Mouse (Mus musculus) small intestine, adult 2 months (tissue): ENCODE data around the gene Cyp26a1. TPM values are rescaled to one million over a fixed set of nuclear protein-coding genes. Genes with fewer than 3 reads are reported as not detected.

Source experiments
- H3K27ac ChIP-seq: fragments of 200-500 bp; 2 replicates; pipeline ENCODE4 v1.5.1; 2012; ENCODE audit warnings: low read depth, low read length, control low read depth, inconsistent platforms; ENCODE audit not compliant: insufficient read depth
- H3K27me3 ChIP-seq: fragments of 200-500 bp; 2 replicates; pipeline ENCODE4 v1.6.1; 2012; ENCODE audit warnings: mild to moderate bottlenecking, moderate library complexity, low read length, inconsistent platforms; ENCODE audit not compliant: control insufficient read depth, insufficient read depth
- H3K36me3 ChIP-seq: fragments of 200-500 bp; 2 replicates; pipeline ENCODE4 v1.6.1; 2012; ENCODE audit warnings: mild to moderate bottlenecking, low read length, control low read depth, inconsistent platforms; ENCODE audit not compliant: control insufficient read depth, insufficient read depth
- H3K4me1 ChIP-seq: fragments of 200-500 bp; 2 replicates; pipeline ENCODE4 v1.6.1; 2012; ENCODE audit warnings: low read length, inconsistent platforms, mixed read lengths; ENCODE audit not compliant: control insufficient read depth, insufficient read depth, insufficient read length
- H3K4me3 ChIP-seq: fragments of 200-500 bp; 2 replicates; pipeline ENCODE4 v1.5.1; 2012; ENCODE audit warnings: low read depth, mild to moderate bottlenecking, control low read depth, inconsistent platforms, low read length, moderate library complexity
- CTCF ChIP-seq: fragments of 200-500 bp; IDR thresholded peaks from 2 replicates; pipeline ENCODE4 v1.5.1; 2012; ENCODE audit warnings: low read depth, mild to moderate bottlenecking, control low read depth, inconsistent platforms, low read length, moderate library complexity, mixed read lengths; ENCODE audit not compliant: insufficient replicate concordance, insufficient read length; ENCODE audit errors: extremely low read depth
- POLR2A ChIP-seq: fragments of 200-500 bp; IDR thresholded peaks from 2 replicates; pipeline ENCODE4 v1.6.1; 2012; ENCODE audit warnings: low read depth, mild to moderate bottlenecking, control low read depth, inconsistent platforms, low read length, moderate library complexity
- WGBS: fragments of 180-500 bp; shearing (Covaris S2); methylation state at CpG from one replicate; pipeline ENCODE4 v1.1.7; 2018; 5-methylcytosine and 5-hydroxymethylcytosine counted together
- polyA plus RNA-seq: library from polyadenylated mRNA; depleted of rRNA; stranded (reverse); fragments of >200 nt; gene quantifications from 2 replicates; pipeline ENCODE4 v1.2.3, GENCODE M21; 2012

Gene Cyp26a1
- polyA plus RNA-seq, 1 experiment, result 0.08 TPM

- 28% methylated on average over 9 of the region's 9 CpGs for WGBS
- Histone ChIP-seq H3K4me1 (no peaks in the 10 kb centered on the region), H3K27me3 (peaks cover 41% of the 10 kb centered on the region), H3K36me3 (no peaks in the 10 kb centered on the region), H3K27ac (no peak overlapping the region), H3K4me3 (no peak overlapping the region)
- TF ChIP-seq CTCF (no peak), POLR2A (no peak)
Measured at GRCm38 (mm10) chr19:37699711-37700110, 2.1 kb downstream of the Cyp26a1 start.

- H3K27ac ChIP-seq, result no peak overlapping the region
- 51% methylated on average over 21 of the region's 21 CpGs for WGBS
- no peaks in the 10 kb centered on the region for H3K36me3 ChIP-seq
- H3K27me3 ChIP-seq, result peaks cover 22% of the 10 kb centered on the region
- H3K4me3 ChIP-seq, result no peak overlapping the region
- TF ChIP-seq POLR2A, result no peak
- TF ChIP-seq CTCF, result no peak
- no peaks in the 10 kb centered on the region for H3K4me1 ChIP-seq
Measured at GRCm38 (mm10) chr19:37702377-37703076, 4.9 kb downstream of the Cyp26a1 start.

DNA sequence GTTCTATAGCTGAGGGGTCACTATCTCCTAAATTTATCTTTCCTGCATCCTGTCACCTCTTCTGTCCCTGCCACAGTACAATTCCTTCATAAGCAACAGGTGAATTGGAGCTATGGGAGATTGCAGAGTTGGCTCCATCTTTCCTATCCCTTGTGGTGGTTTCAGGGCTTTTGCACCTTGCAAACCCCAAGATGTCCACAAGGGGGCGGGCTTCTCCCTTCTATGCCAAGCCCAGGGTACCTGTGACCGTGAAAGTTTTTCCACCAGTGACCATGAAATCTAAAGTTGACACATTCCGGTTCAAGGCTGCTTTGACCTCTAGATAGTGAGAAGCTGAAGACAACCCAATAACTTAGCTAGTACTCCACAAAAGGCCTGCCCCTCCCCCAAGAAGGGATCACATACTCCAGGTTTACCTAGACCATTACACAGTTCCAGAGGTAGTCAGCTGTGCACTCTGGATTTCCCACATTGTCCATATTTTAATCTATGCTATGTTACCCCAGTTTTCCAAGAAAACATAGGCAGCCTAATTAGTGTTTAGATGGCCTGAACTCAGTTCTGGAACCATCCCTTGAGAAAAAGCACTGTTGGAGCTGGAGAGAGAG lies 6.4 kb downstream of the Cyp26a1 start:
- WGBS, result 5% methylated on average over 3 of the region's 3 CpGs
- no peak for TF ChIP-seq POLR2A
- TF ChIP-seq CTCF, result peak; percentile 85; the same call in 1 of the 2 replicates
- no peak overlapping the region for H3K27ac ChIP-seq
- no peaks in the 10 kb centered on the region for H3K36me3 ChIP-seq
- no peaks in the 10 kb centered on the region for H3K4me1 ChIP-seq
- no peak overlapping the region for H3K4me3 ChIP-seq
- peaks cover 7% of the 10 kb centered on the region; the same call in 1 of the 2 replicates for H3K27me3 ChIP-seq

DNA sequence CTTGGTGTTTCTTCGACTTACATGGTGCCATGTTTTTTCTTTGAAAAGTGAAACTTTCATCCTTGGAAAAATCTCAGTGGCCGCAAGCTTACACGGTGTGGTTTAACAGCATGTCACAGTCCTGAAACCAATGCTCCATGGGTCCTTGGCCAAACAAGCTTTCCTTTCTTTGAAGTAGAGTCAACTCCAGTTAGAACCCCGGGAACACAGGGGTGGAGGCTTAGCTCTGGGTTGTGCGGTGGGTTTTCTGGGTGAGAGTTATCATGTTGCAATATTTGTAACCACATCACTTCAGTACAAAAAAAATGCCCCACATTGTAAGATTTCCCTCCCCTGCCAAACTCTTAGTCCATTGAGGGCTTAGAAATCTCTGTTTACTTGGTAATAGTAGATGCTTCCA lies 8.1 kb downstream of the Cyp26a1 start:
- H3K27ac ChIP-seq, result no peak overlapping the region
- H3K36me3 ChIP-seq, result no peaks in the 10 kb centered on the region
- H3K4me3 ChIP-seq, result no peak overlapping the region
- no peaks in the 10 kb centered on the region for H3K4me1 ChIP-seq
- WGBS, result 86% methylated on average over 5 of the region's 5 CpGs
- no peak for TF ChIP-seq CTCF
- TF ChIP-seq POLR2A, result no peak
- H3K27me3 ChIP-seq, result no peaks in the 10 kb centered on the region; the same call in 1 of the 2 replicates

- no peak overlapping the region for H3K4me3 ChIP-seq
- H3K27me3 ChIP-seq, result no peaks in the 10 kb centered on the region
- H3K36me3 ChIP-seq, result no peaks in the 10 kb centered on the region
- 56% methylated on average over 10 of the region's 10 CpGs for WGBS
- H3K4me1 ChIP-seq, result no peaks in the 10 kb centered on the region
- TF ChIP-seq CTCF, result no peak
- TF ChIP-seq POLR2A, result no peak
- no peak overlapping the region for H3K27ac ChIP-seq
Measured at GRCm38 (mm10) chr19:37714681-37715080, 17.1 kb downstream of the Cyp26a1 start.

DNA sequence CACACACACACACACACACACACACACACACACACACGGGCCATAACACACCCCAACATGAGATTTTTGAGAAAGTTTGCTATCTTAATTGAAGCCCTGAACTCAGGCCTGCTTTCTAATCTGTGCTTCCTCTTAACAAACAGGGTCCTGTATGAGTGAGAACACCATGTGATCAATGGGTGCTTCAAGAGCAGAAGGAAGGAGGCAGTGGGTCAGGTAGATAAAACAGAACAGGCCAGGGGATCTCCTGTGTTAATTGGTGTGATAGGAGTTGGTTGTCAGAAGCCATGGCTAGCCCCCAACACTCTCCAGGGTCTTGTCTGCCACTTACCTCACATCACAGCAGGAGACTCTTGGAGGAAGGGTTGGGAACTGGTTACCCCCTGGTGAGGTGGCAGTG lies 18.4 kb downstream of the Cyp26a1 start:
- no peak overlapping the region for H3K27ac ChIP-seq
- no peaks in the 10 kb centered on the region for H3K4me1 ChIP-seq
- no peaks in the 10 kb centered on the region for H3K27me3 ChIP-seq
- TF ChIP-seq POLR2A (no peak), CTCF (no peak)
- WGBS, result 46% methylated on average over 1 of the region's 1 CpGs
- H3K36me3 ChIP-seq, result no peaks in the 10 kb centered on the region
- H3K4me3 ChIP-seq, result no peak overlapping the region

DNA sequence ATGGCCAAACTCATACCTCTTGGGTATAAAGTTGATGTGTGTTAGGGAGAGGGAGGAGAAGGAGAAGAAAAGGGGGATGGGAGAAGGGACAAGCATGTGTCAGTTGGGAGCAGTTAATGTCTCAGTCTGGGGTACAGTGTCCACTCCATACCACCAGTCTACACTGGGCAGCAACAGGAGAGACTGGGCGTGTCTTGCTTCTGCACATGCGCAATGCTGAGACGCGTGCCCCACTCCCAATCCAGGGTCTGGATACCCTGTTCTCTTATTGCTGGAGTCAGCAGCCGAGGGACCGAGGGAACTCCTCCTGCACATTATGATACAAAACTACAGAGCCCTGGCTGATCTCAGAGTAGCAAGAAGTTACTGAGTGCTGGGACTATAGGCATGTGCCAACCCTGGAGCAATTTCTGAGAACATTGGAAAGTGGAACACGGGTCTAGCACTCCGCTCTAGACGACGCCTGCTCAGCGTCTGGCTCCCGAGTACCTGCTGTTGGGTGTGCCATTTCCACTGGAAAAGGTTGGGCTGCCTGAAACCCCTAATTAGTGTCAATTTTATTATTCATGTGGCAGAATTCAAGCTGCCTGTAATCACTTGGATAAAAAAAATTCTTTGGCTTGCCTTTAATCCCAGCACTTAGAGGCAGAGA lies 19.1 kb downstream of the Cyp26a1 start:
- H3K36me3 ChIP-seq, result no peaks in the 10 kb centered on the region
- WGBS, result 73% methylated on average over 12 of the region's 12 CpGs
- no peaks in the 10 kb centered on the region for H3K4me1 ChIP-seq
- H3K4me3 ChIP-seq, result no peak overlapping the region
- no peaks in the 10 kb centered on the region for H3K27me3 ChIP-seq
- H3K27ac ChIP-seq, result no peak overlapping the region
- no peak for TF ChIP-seq POLR2A
- no peak for TF ChIP-seq CTCF
